25 mouse cellular contexts compared by ENCODE assay signal in the genomic region with DNA sequence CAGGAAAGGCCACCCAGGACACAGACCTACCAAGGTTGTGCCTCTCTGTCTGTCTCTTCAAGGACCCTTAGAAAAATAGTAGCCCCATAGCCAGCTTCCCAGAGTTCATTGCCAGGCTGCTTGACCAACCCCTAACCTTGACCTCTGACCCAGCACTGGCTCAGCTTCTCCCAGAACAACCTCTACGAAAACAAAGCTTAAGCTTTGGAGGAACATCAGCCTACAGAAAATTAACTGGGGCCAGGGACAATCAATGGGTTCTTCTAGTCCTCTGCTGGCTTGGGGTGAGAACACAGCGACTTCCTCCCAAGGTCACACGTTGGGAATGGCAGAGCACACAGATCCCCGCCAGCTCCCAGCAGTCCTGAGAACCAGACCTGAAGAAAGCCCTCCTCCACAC. TPM values are rescaled to one million over a fixed set of nuclear protein-coding genes. Genes with fewer than 3 reads are reported as not detected.
"Had no signal": no experiment of that assay in that cellular context is flagged by ENCODE, and none has a peak within 500 bp of the region (broad histone marks: within the 10 kb centered on the region; RNA-seq: fewer than 3 reads in every experiment).

No protein-coding gene starts in this region.

- H3K4me2 ChIP-seq: lung, embryonic 14.5 days; midbrain, embryonic 12.5 days; neural tube, embryonic 13.5 days; neural tube, embryonic 15.5 days had no signal

- ATAC-seq: midbrain, embryonic 16.5 days had no signal

- H3K27ac ChIP-seq: midbrain, embryonic 10.5 days; midbrain, embryonic 12.5 days; neural tube, embryonic 13.5 days; neural tube, embryonic 15.5 days had no signal

- H3K36me3 ChIP-seq: midbrain, embryonic 10.5 days; midbrain, embryonic 12.5 days; neural tube, embryonic 13.5 days; neural tube, embryonic 15.5 days had no signal

- H3K9ac ChIP-seq: lung, embryonic 14.5 days; midbrain, embryonic 12.5 days; neural tube, embryonic 13.5 days; neural tube, embryonic 15.5 days had no signal

- H3K9me3 ChIP-seq: midbrain, embryonic 10.5 days; midbrain, embryonic 12.5 days; neural tube, embryonic 13.5 days; neural tube, embryonic 15.5 days had no signal

- H3K4me3 ChIP-seq: midbrain, embryonic 10.5 days; midbrain, embryonic 12.5 days; myocyte; neural tube, embryonic 13.5 days; neural tube, embryonic 15.5 days had no signal

- DNase-seq: lung, adult 18-20 months; lung, embryonic 14.5 days; lung, postnatal 10 days; lung, postnatal 4 days; midbrain, embryonic 14.5 days; retina, postnatal 1 day; right cerebral cortex, adult 18-20 months; right cerebral cortex, postnatal 25 days; right cerebral cortex, postnatal 4 days; spleen, adult 18-20 months; thymus, adult 2 months; thymus, postnatal 25 days; thymus, postnatal 4 days had no signal

- H3K27me3 ChIP-seq: midbrain, embryonic 12.5 days; neural tube, embryonic 13.5 days; neural tube, embryonic 15.5 days had no signal

RNA-seq across cellular contexts. Expression of a gene that starts 0.9 kb away (rescaled TPM):
- polyA plus RNA-seq: midbrain, embryonic 10.5 days had no signal

RNA-seq across cellular contexts. Expression of a gene that starts 4.8 kb away (rescaled TPM):
- total RNA-seq: megakaryocyte, adult 5-6 weeks; megakaryocyte-erythroid progenitor cell, adult 5-6 weeks had no signal
- polyA plus RNA-seq: liver, embryonic 16.5 days; midbrain, embryonic 10.5 days; midbrain, embryonic 12.5 days; myocyte; neural tube, embryonic 11.5 days; small intestine, adult 2 months; stomach, embryonic 14.5 days had no signal

RNA-seq across cellular contexts. Expression of a gene that starts 46.5 kb away (rescaled TPM):
- total RNA-seq: megakaryocyte, adult 5-6 weeks had no signal
